Mouse (Mus musculus) heart, postnatal 4 days (tissue): ENCODE results near the gene Lims1. TPM values are rescaled to one million over a fixed set of nuclear protein-coding genes. Genes with fewer than 3 reads are reported as not detected.

Experiments used
- DNase-seq: peaks from one replicate; pipeline ENCODE4 v3.0.0; 2021
- total RNA-seq, 2 experiments: library from RNA; stranded (reverse); gene quantifications; 2 replicates each; pipeline ENCODE4 v1.2.3; 2021

The Lims1 gene
- total RNA-seq, 2 experiments from 2014 or later, result 223 to 250 TPM

- no peak for DNase-seq
Observed at GRCm38 (mm10) chr10:58447280-58447781, 124.1 kb downstream of the Lims1 start.

DNA sequence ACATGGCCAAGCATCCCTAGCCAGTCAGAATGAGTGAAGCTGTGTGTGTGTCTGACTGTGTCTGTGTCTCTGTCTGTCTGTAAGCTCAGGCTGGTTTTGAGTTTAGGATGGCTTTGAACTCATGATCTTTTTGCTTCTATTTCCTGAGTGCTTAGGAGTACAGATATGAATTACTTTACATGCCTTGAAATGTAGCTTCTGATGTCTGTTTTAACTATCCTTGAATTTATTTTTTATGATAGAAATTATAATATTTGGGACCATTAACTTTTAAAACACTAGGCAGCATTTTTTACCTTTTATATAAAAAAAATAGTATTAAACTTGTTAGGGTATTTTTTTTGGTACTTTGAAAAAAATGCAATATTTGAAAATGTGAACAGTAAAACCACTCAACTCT is 128.3 kb downstream of the Lims1 start:
- no peak for DNase-seq

DNA sequence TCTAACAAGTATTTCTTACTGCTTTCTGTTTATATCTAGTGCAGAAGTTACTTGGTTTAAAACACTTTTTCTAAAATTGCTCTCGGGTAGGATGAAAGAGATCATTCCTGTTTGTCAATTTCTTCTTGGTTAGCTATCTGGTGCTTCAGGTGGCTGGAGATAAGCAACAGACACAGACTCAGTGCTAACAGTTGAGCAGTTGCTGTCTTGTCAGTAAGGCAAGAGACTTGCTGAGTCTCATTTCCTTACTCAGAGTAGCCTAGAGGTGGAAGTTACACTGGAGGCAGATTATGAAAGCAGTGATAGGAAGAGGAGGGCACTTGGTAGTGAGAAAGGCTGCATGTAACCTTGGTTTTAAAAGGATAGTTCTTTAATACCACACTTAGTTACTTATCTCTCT is 128.9 kb downstream of the Lims1 start:
- DNase-seq, result no peak

- DNase-seq, result no peak
Observed at GRCm38 (mm10) chr10:58459896-58460295, 136.6 kb downstream of the Lims1 start.

Other genes with a start within 250 kb of the Lims1 start
- gene AW822073, start 98.5 kb upstream of the Lims1 start, total RNA-seq, result not detected
- gene Duxf3, start 90.8 kb upstream of the Lims1 start, total RNA-seq, result not detected
- not detected for gene Gm4981, start 86.8 kb upstream of the Lims1 start, total RNA-seq
- 10 to 100 TPM; 24.6 to 29.2 TPM for gene Gcc2, start 68.0 kb upstream of the Lims1 start, total RNA-seq
- gene Ranbp2, start 123.5 kb downstream of the Lims1 start, total RNA-seq, result 10 to 100 TPM; 67.4 to 67.5 TPM
- 1 to 10 TPM; 2.5 to 2.7 TPM for gene Ccdc138, start 174.5 kb downstream of the Lims1 start, total RNA-seq